Mouse (Mus musculus): ENCODE data around the gene Golga1. TPM values are rescaled to one million over a fixed set of nuclear protein-coding genes. Genes with fewer than 3 reads are reported as not detected.

The Golga1 gene
- total RNA-seq, 2 experiments from 2014 or later = 10.1 to 31.5 TPM

- ATAC-seq (replicated peaks; ENCODE audit: low FRiP score, poor library complexity, severe bottlenecking) = no peak
Observed at GRCm38 (mm10) chr2:38983456-38983855, 81.9 kb downstream of the Golga1 start.

- no peak for ATAC-seq (replicated peaks; ENCODE audit: low FRiP score, poor library complexity, severe bottlenecking)
Observed at GRCm38 (mm10) chr2:38977837-38978236, 87.5 kb downstream of the Golga1 start.

- 0 out of 2 replicates have a peak, but pooled peaks have one; percentile 23 for ATAC-seq (replicated peaks; ENCODE audit: low FRiP score, poor library complexity, severe bottlenecking)
Observed at GRCm38 (mm10) chr2:38975941-38976805, 89.2 kb downstream of the Golga1 start.

- ATAC-seq (replicated peaks; ENCODE audit: low FRiP score, poor library complexity, severe bottlenecking) = no peak
Observed at GRCm38 (mm10) chr2:38975181-38975580, 90.2 kb downstream of the Golga1 start.

- no peak for ATAC-seq (replicated peaks; ENCODE audit: low FRiP score, poor library complexity, severe bottlenecking)
Observed at GRCm38 (mm10) chr2:38974171-38974570, 91.2 kb downstream of the Golga1 start.

GRCm38 (mm10) chr2:38973701-38974100, 91.6 kb downstream of the Golga1 start:
- no peak for ATAC-seq (replicated peaks; ENCODE audit: low FRiP score, poor library complexity, severe bottlenecking)

GRCm38 (mm10) chr2:38973223-38973622, 92.1 kb downstream of the Golga1 start:
- no peak for ATAC-seq (replicated peaks; ENCODE audit: low FRiP score, poor library complexity, severe bottlenecking)

GRCm38 (mm10) chr2:38970057-38970456, 95.3 kb downstream of the Golga1 start:
- ATAC-seq (replicated peaks; ENCODE audit: low FRiP score, poor library complexity, severe bottlenecking) = peak; percentile 95

- ATAC-seq (replicated peaks; ENCODE audit: low FRiP score, poor library complexity, severe bottlenecking) = no peak
Observed at GRCm38 (mm10) chr2:38969650-38970049, 95.7 kb downstream of the Golga1 start.

Other genes with a start within 250 kb of the Golga1 start
- gene Nr6a1, start 137.9 kb downstream of the Golga1 start, total RNA-seq (2015; ENCODE audit: low replicate concordance) = 0.84 TPM in 1 of 2 replicates, not detected in the other
- gene Nr6a1, start 137.9 kb downstream of the Golga1 start, total RNA-seq (2017; ENCODE audit: low replicate concordance) = 0.13 TPM in 1 of 2 replicates, not detected in the other
- 1.8 TPM in 1 of 2 replicates, not detected in the other for gene Olfml2a, start 133.6 kb downstream of the Golga1 start, total RNA-seq (2015; ENCODE audit: low replicate concordance)
- gene Olfml2a, start 133.6 kb downstream of the Golga1 start, total RNA-seq (2017; ENCODE audit: low replicate concordance) = not detected in 2 replicates
- 0.72 TPM in 1 of 2 replicates, not detected in the other for gene Wdr38, start 68.1 kb downstream of the Golga1 start, total RNA-seq (2015; ENCODE audit: low replicate concordance)
- gene Wdr38, start 68.1 kb downstream of the Golga1 start, total RNA-seq (2017; ENCODE audit: low replicate concordance) = 0.13 TPM in 1 of 2 replicates, not detected in the other
- 31.9 and 56.6 TPM in 2 replicates for gene Arpc5l, start 60.2 kb downstream of the Golga1 start, total RNA-seq (2015; ENCODE audit: low replicate concordance)
- 33.6 and 47.9 TPM in 2 replicates for gene Arpc5l, start 60.2 kb downstream of the Golga1 start, total RNA-seq (2017; ENCODE audit: low replicate concordance)
- 226 and 288 TPM in 2 replicates for gene Rpl35, start 59.9 kb downstream of the Golga1 start, total RNA-seq (2015; ENCODE audit: low replicate concordance)
- 201 and 298 TPM in 2 replicates for gene Rpl35, start 59.9 kb downstream of the Golga1 start, total RNA-seq (2017; ENCODE audit: low replicate concordance)
- gene Scai, start 125.2 kb upstream of the Golga1 start, total RNA-seq (2015; ENCODE audit: low replicate concordance) = 9.4 and 11.3 TPM in 2 replicates
- 5.9 and 26.4 TPM in 2 replicates for gene Scai, start 125.2 kb upstream of the Golga1 start, total RNA-seq (2017; ENCODE audit: low replicate concordance)
- gene Ppp6c, start 160.9 kb upstream of the Golga1 start, total RNA-seq (2015; ENCODE audit: low replicate concordance) = 66.3 and 69.2 TPM in 2 replicates
- 46.3 and 68.7 TPM in 2 replicates for gene Ppp6c, start 160.9 kb upstream of the Golga1 start, total RNA-seq (2017; ENCODE audit: low replicate concordance)